Mouse (Mus musculus) hindbrain, embryonic 15.5 days (tissue): ENCODE results near the gene Ttc32. TPM values are rescaled to one million over a fixed set of nuclear protein-coding genes. Genes with fewer than 3 reads are reported as not detected.

Experiments
- polyA plus RNA-seq: library from polyadenylated mRNA; unstranded; fragments of >200 nt; fragmentation: Nextera tagmentation; extraction: Ambion mirVana; gene quantifications from 2 replicates; pipeline ENCODE4 v1.2.1, GENCODE M21; 2015

The Ttc32 gene
- polyA plus RNA-seq, 1 experiment from 2014 or later, result 7.4 TPM

Other genes starting within 250 kb of the Ttc32 start
- 196 and 201 TPM in 2 replicates for gene Laptm4a, start 108.3 kb upstream of the Ttc32 start, polyA plus RNA-seq
- 0.08 and 0.31 TPM in 2 replicates for gene Matn3, start 82.1 kb upstream of the Ttc32 start, polyA plus RNA-seq
- gene Wdr35, start 56.1 kb upstream of the Ttc32 start, polyA plus RNA-seq, result 21.7 and 22.5 TPM in 2 replicates